Mouse (Mus musculus) frontal cortex, postnatal 14 days (tissue): ENCODE measurements at regions not wholly inside any gene's neighbourhood (a gene's known extent, or its start where the extent isn't known, plus 50 kb on each side); places are given as distances from the start of the nearest gene placed in this dataset.

Source experiments
- DNase-seq, 2 experiments: peaks; one replicate each; pipeline ENCODE4 v3.0.0; 2022; ENCODE audit warnings: low spot score in 2 of 2

DNA sequence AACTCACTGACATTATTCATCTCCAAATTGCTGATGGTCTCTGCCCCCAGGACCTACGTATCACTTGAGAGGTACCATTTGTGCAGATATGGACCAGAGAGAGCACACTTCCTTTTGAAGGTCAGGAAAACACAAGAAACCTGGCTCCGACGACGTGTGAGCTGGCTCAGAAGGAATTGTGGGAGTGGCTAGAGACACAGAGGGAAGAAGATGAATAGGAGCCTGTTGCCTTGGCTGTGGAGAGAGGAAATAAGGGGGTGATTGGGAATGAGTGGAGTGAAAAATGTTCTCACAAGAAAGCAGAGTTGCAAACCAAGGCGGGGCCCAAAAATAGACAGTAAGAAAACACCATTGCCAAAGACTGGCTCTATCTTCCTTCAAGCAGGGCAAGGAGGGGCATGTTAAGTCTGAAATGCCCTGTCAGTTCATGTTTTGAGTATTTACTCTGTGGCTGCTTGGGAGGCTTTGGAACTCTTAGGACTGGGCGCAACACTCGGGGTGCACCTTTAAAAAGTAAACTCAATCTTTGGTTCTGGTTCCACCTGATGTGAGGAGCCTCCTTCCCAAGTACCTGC lies 111.6 kb upstream of the Mylip start:
- no peak for DNase-seq

DNA sequence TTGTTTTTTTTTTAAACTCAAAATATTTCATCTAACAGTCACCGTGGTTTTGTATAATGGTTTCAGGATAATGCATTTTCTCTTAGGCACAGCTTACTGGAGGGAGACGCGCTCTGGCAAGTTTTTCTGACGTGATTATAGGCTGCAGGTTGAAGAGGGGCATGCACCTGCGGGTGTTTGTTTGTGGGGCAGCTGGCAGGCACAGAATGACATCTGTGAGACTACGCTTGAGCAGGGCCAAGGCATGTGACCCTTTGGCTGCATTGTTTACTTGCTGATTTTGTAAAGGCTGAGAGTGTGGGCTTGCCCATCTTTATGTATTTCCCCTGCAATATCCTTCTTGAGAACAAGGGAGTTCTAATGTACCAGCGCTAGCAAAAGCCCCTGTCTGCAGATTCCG lies 108.4 kb upstream of the Mylip start:
- no peak for DNase-seq

DNA sequence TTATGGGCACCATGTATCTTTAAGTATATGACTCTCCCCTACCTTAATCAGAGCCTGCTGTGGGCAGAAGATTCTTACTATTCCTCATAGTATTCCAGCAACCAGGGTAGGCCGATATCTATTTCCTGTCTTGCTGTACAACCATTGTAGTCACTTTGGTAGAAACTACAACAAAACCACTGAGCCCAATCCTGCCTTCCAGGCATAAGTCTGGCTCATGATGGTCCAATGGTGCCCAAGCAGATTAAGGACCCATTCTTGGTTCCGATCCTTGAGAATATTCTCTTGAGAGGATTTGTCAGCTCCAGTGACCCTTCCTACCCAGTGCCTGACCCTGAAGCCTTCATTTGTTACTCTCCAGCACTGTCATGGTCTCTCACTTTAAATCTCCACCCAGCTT lies 102.9 kb upstream of the Mylip start:
- no peak for DNase-seq

DNA sequence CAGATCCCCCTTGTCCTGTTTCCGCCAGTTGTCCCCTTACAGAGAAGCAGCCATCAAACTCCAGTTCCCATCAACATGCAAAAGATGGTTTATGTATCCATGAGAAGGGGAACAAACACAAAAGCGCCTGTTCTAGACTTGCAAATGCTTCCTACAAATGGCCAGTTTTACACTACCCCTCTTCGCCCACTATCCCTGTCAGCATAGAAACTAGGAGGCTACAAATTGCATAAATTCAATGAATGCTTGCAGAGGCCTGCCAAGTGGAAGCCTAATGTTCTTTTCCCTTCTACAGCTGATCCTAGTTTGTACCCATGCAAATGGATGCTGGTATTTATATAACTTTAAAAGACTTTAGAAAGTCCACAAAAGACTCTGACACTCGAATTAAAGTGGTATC lies 102.3 kb upstream of the Mylip start:
- DNase-seq = no peak

DNA sequence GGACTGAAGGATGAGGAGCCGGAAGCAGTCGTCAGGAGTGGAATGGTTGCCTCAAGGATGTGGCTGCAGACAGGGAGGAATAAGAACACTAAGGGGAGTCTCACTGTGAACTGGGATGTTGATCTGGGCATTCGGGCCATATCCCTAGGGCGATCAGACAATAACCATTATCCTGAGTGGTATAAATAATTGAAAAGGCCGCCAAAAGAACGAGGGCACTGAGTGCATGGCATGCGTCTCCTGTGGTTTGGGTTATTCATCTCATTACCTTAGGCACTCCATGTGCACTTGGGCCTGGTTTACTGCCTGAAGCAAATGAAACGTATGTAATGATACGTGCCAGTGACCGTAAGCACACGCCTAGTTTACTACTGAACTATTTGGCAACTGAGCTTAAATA lies 99.6 kb upstream of the Mylip start:
- no peak for DNase-seq

DNA sequence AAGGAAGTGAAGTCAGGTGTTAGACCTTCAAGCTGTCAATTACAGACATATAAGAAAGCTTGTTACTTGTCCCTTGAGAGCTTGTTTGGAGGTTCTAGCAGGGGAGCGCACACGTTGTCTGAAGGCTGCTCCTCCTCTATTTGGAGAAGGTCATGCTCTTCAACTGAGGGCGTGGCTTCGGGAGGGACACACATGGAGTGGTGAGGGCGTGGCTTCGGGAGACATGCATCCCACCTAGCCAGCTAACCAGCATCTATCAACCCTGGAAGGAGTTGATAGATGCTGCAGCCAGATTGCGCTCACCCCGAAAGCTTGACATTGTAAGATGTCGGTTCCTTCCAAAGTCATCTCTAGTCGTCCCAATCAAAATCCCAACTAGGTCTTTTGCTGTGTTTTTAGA lies 94.9 kb upstream of the Mylip start:
- DNase-seq = no peak

DNA sequence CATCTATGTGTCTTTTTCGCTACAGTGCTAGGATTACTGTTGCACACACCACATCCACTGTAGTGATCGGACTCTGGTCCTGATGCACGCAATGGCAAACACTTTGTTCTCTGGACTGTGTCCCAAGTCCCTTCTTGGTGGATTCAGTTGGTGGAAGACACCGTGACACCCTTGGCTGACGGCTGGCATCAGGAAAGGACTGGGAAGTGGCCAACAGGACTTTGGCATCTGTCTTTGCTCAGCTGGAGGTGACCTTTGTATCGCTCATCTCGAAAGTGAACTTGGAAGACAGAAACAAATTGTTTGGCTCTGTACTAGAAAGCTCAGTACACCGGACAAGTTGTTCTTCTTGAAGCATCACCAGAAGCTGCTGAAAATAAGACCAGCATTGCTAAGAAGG lies 88.9 kb upstream of the Mylip start:
- DNase-seq = no peak

DNA sequence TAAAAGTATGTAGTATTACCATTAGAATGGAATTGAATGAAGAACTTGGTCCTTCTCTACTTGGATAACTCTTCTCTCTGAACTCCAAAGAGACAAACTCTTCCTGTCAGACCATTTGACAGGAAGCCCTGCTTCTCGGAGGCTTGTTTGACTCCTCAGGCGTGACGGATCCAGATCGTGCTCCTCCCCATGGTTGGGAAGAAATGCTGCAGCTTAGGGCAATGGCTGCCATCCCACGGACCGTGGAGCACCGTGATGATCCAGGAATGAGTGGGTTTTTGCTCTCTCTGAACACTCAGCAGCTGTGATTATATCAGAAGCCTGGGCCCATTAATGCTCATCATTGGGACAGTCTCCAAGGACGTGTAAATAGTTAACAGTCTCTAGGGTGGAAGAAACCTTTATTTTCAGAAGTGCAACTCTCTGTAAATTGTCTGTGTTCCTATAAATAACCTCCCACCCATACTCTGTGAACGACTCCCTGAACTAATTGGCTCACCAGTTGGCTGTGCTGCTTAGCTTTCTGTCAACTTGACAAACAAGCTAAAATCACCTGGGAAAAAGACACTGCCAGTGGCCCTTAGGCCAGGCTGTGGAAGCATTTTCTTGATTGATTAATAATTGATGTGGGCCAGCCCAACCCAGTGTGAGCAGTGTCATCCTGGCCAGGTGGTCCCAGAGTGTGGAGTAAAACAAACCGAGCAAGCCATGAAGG lies 88.2 kb upstream of the Mylip start:
- no peak for DNase-seq

DNA sequence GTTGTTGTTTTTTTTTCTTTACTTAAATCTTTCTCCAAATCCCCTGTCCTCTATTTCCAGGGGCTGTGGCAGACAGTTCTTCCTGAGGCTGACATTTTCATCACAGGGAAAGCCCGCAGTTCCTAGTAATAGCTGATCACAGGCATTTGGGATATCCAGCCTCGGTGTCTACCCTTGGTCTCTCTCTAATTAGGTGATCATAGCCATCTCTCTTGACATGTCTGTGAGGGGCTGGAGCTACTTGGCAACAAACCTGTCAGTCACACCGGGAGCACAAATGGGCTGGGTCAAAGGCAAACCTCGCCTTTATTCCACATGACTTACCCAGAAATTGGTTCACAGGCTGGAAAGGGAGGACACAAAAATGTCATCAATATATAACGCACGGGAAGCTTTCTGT lies 86.7 kb upstream of the Mylip start:
- DNase-seq = no peak

DNA sequence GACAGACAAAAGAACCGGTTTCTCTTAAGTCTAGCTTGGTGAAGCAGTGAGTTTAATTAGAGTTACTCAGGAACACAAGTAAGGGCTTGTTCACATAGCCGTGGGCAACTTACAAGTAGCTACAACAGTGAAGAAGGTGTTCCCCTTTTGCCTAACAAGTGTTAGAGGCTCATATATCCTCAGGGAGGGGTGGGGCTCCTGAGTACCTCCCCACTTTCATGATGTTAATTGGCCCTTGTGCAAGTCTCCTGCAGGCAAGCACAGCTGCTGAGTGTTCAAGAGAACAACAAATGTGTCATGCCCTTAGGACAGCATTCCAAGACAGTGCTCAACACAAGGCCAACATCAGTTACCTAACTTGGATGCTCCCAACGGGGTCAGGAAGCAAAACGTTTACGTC lies 83.4 kb upstream of the Mylip start:
- DNase-seq = no peak

DNA sequence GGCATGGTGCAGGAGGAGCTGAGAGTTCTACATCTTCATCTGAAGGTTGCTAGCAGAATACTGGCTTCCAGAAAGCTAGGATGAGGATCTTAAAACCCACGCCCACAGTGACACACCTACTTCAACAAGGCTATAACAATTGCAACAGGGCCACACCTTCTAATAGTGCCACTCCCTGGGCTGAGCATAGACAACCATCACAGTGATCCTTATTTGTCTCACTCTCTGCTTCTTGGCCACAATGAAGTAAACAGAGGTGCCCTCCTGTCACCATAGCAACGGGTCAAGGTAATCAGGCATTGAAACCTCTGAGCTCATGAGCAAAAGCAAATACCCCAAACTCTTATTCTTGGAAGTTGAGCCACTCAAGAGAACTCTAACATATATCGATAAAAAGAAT lies 82.3 kb upstream of the Mylip start:
- DNase-seq = no peak

DNA sequence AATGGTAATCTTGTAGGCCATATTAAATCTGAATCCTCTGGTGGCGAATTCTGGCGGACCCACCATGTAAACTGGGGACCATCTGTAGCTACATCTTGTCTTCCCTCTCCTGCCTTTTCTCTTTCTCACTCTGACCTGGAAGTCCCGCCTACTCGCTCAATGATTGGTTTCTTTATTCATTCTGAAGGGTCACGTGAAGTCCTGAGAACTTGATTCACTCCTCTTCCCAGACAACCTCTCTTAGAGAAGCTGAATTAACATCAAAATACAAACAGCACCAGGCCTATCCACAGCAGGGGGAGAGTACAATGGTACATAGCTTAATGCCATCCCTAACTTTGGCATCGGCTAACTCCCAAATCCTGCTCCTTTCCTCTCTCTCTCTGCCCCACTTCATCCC lies 69.9 kb upstream of the Mylip start:
- no peak for DNase-seq

DNA sequence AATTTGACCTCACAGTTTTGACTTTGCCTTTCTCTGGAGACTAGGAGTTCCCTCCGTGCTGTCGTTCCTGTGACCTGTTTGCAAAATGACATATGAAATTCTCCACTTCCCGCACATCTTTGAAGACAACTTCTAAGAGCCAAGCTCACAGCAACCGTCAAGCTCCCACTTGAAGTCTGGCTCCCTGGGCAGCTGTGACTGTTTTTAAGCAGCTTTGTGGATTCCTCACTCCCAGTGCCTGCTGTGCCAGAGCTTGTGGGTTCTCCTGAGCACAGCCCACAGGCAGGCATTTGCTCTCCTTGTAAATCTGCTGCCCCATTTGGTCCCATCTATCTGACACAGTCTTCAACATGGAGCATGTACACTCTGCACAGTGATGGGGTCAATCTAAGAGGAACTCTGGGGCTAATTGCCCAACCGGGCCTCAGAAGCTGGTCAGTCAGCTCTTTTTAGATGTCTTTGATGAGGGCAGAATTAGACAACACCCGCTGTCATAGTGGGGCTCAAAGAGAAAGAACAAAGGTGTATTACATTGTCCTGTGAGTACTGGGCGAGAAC lies 63.7 kb upstream of the Mylip start:
- DNase-seq = peak; percentile 9 to 10

DNA sequence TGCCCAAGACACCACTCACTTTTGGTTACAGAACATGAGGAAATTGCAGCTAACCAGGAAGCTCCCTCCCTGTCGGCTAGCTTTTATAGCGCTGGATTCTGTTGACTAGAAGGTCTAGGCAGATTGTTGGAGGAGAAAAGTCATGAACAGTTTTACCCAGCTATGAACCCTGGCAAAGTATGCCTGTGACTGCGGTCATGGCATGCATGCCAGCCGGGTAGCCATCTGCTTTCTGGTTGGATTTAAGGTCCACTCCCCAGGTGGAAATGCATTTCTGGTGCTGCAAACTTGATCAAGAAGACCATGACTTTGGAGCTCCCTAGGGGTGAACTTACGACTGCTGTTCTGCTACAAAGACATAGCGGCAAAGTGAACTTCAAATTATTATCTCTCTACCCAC lies 62.8 kb upstream of the Mylip start:
- DNase-seq = no peak

DNA sequence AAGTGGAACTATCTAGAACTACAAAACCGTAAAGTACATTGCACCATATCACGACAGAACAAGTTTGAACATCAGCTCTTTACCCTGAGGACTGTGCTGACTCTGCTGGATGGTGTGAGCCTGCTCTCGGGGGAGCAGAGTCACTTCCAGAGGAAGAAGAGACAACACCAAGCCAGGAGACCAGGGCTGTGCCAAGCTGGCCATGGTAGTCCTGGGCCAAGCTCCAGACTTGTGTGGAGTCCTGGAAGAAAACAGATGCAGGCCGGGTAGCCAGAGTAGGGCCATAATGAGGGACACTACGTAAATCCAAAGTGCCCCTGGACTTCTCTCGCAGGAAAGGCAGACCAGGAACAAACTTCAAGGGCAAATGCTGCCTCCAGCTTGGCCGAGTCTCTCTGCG lies 59.0 kb upstream of the Mylip start:
- DNase-seq = no peak

DNA sequence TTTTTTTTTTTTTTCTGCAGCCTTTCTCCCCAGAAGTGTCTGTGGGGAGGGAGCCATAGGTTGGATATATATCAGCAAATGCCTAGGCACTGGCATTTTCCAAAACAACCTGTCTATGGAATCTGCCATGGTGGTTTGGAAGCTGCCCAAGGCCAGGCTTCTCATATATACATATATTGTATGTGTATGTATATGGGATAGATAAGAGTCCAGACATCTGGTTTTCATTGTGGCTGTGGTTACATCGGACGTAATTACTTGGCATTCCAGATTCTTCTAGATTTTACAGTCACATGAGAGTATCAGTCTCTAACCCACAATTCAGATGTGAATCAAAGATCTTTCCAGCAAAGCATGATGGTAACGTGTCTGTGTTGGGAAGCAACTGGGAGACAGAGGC lies 57.5 kb upstream of the Mylip start:
- DNase-seq = no peak

DNA sequence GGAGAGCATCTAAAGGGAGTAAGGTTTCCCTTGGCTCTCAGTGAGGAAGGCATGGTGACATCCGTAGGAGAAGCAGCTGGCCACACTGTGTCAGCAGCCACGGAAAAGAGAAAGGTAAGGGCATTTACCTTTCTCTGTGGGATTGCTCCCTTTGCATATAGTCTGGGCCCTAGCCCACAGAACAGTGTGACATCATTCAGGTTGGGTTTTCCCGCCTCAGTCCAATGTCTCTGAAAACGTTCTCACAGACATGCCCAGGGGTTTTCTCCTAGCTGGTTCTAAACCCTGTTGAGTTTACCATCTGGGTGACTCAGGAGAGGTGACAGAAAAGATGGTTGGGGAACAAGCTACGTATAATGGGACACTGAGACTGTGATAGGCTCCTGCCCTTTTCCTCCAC lies 55.9 kb upstream of the Mylip start:
- DNase-seq = no peak
